Mouse (Mus musculus) myocyte (in vitro differentiated cells): ENCODE measurements at regions not wholly inside any gene's neighbourhood (a gene's known extent, or its start where the extent isn't known, plus 50 kb on each side); places are given as distances from the start of the nearest gene placed in this dataset.

Source experiments
- H3K27me3 ChIP-seq: one replicate; pipeline ENCODE4 v1.6.1; 2011; ENCODE audit not compliant: control insufficient read depth, insufficient read depth, insufficient read length
- H3K36me3 ChIP-seq: one replicate; pipeline ENCODE4 v1.6.1; 2011; ENCODE audit not compliant: control insufficient read depth, insufficient read depth
- H3K4me2 ChIP-seq: one replicate; pipeline ENCODE4 v1.6.1; 2011; ENCODE audit warnings: low read depth, control low read depth
- H3K4me3 ChIP-seq: one replicate; pipeline ENCODE4 v1.5.1; 2011; ENCODE audit warnings: mild to moderate bottlenecking, control low read depth, moderate library complexity
- H3K79me2 ChIP-seq: one replicate; pipeline ENCODE4 v1.6.1; 2011; ENCODE audit not compliant: control insufficient read depth, insufficient read depth
- H3ac ChIP-seq: one replicate; pipeline ENCODE4 v1.6.1; 2011; ENCODE audit not compliant: control insufficient read depth, insufficient read length
- CEBPB ChIP-seq: IDR thresholded peaks from 2 replicates; pipeline ENCODE4 v1.6.1; 2011; ENCODE audit warnings: mild to moderate bottlenecking, moderate library complexity; ENCODE audit not compliant: poor library complexity, insufficient read depth, severe bottlenecking
- E2F4 ChIP-seq: IDR thresholded peaks from one replicate; pipeline ENCODE4 v1.6.1; 2011; ENCODE audit warnings: mild to moderate bottlenecking, control low read depth, moderate library complexity; ENCODE audit not compliant: insufficient read depth
- MAX ChIP-seq: IDR thresholded peaks from one replicate; pipeline ENCODE4 v1.6.1; 2011; ENCODE audit warnings: low read depth, mild to moderate bottlenecking, control low read depth
- MYOD1 ChIP-seq, 3 experiments: IDR thresholded peaks; one replicate each; pipeline ENCODE4 v1.6.1; 2011; ENCODE audit warnings: control low read depth in 2 of 3, low read depth in 2 of 3, mild to moderate bottlenecking in 2 of 3, moderate library complexity in 1 of 3; ENCODE audit not compliant: insufficient read length in 2 of 3, control insufficient read depth in 1 of 3
- MYOG ChIP-seq, 3 experiments: IDR thresholded peaks; one replicate each; pipeline ENCODE4 v1.6.1; 2011; ENCODE audit warnings: control low read depth in 2 of 3, low read depth in 2 of 3, mild to moderate bottlenecking in 2 of 3; ENCODE audit not compliant: insufficient read length in 2 of 3, control insufficient read depth in 1 of 3, insufficient read depth in 1 of 3
- POLR2A ChIP-seq: IDR thresholded peaks from one replicate; pipeline ENCODE4 v1.6.1; 2011; ENCODE audit warnings: low read depth, mild to moderate bottlenecking, control low read depth, moderate library complexity; ENCODE audit not compliant: insufficient read length
- POLR2AphosphoS2 ChIP-seq: IDR thresholded peaks from one replicate; pipeline ENCODE4 v1.6.1; 2011; ENCODE audit warnings: low read depth, control low read depth; ENCODE audit not compliant: insufficient read length
- REST ChIP-seq: IDR thresholded peaks from one replicate; pipeline ENCODE4 v1.6.1; 2011; ENCODE audit warnings: mild to moderate bottlenecking, control low read depth, moderate library complexity; ENCODE audit not compliant: insufficient read depth, insufficient read length
- SRF ChIP-seq: IDR thresholded peaks from one replicate; pipeline ENCODE4 v1.6.1; 2011; ENCODE audit warnings: low read depth; ENCODE audit not compliant: control insufficient read depth, insufficient read length
- TCF12 ChIP-seq: IDR thresholded peaks from one replicate; pipeline ENCODE4 v1.6.1; 2011; ENCODE audit warnings: mild to moderate bottlenecking, control low read depth; ENCODE audit not compliant: poor library complexity, insufficient read depth, severe bottlenecking
- TCF3 ChIP-seq: IDR thresholded peaks from one replicate; pipeline ENCODE4 v1.6.1; 2011; ENCODE audit warnings: low read depth, control low read depth; ENCODE audit not compliant: insufficient read length
- USF1 ChIP-seq: IDR thresholded peaks from one replicate; pipeline ENCODE4 v1.6.1; 2011; ENCODE audit warnings: low read depth, mild to moderate bottlenecking, control low read depth, moderate library complexity

- TF ChIP-seq CEBPB, result peak; percentile 81
- TF ChIP-seq SRF, result no peak
- no peak overlapping the region for H3K4me3 ChIP-seq
- no peaks in the 10 kb centered on the region for H3K79me2 ChIP-seq
- H3K4me2 ChIP-seq, result no peak overlapping the region
- H3K27me3 ChIP-seq, result no peaks in the 10 kb centered on the region
- H3K36me3 ChIP-seq, result no peaks in the 10 kb centered on the region
- no peak overlapping the region for H3ac ChIP-seq
Observed at GRCm38 (mm10) chr10:99441014-99441413, 178.0 kb downstream of the Dusp6 start.

- no peaks in the 10 kb centered on the region for H3K79me2 ChIP-seq
- H3K27me3 ChIP-seq, result no peaks in the 10 kb centered on the region
- H3K4me3 ChIP-seq, result no peak overlapping the region
- H3ac ChIP-seq, result no peak overlapping the region
- H3K36me3 ChIP-seq, result no peaks in the 10 kb centered on the region
- no peak overlapping the region for H3K4me2 ChIP-seq
- TF ChIP-seq TCF3, result no peak
- TF ChIP-seq USF1, result no peak
- no peak for TF ChIP-seq E2F4
Observed at GRCm38 (mm10) chr10:99441931-99442330, 178.9 kb downstream of the Dusp6 start.

- TF ChIP-seq MAX, result no peak
- no peak for TF ChIP-seq POLR2AphosphoS2
- TF ChIP-seq MYOG (IDR thresholded peaks at IDR 0.05; ENCODE audit: control insufficient read depth in 1 of 3, insufficient read depth in 1 of 3, insufficient read length in 2 of 3, low read depth in 2 of 3), result no peak
- TF ChIP-seq REST, result no peak
- TF ChIP-seq CEBPB, result no peak
- no peak for TF ChIP-seq SRF
- TF ChIP-seq POLR2A, result no peak
- no peak for TF ChIP-seq TCF12
- TF ChIP-seq E2F4, result no peak
- TF ChIP-seq USF1, result no peak
- no peak for TF ChIP-seq MYOD1 (IDR thresholded peaks at IDR 0.05; ENCODE audit: control insufficient read depth in 1 of 3, insufficient read length in 2 of 3, low read depth in 2 of 3)
- no peak for TF ChIP-seq TCF3
Observed at GRCm38 (mm10) chr10:99443453-99444170, 180.6 kb downstream of the Dusp6 start.

GRCm38 (mm10) chr10:99450714-99451625 is 187.9 kb downstream of the Dusp6 start:
- Histone ChIP-seq H3ac (no peak overlapping the region), H3K4me3 (no peak overlapping the region), H3K36me3 (no peaks in the 10 kb centered on the region), H3K27me3 (no peaks in the 10 kb centered on the region), H3K4me2 (no peak overlapping the region), H3K79me2 (no peaks in the 10 kb centered on the region)
- TF ChIP-seq MYOG (IDR thresholded peaks at IDR 0.05; ENCODE audit: control insufficient read depth in 1 of 3, insufficient read depth in 1 of 3, insufficient read length in 2 of 3, low read depth in 2 of 3) (no peak), REST (no peak)

More at GRCm38 (mm10) chr10:99443453-99444170, 180.6 kb downstream of the Dusp6 start:
- no peaks in the 10 kb centered on the region for H3K27me3 ChIP-seq
- H3K36me3 ChIP-seq, result no peaks in the 10 kb centered on the region
- H3K79me2 ChIP-seq, result no peaks in the 10 kb centered on the region
- no peak overlapping the region for H3K4me3 ChIP-seq
- no peak overlapping the region for H3K4me2 ChIP-seq
- H3ac ChIP-seq, result no peak overlapping the region

GRCm38 (mm10) chr10:99451639-99452417 is 188.8 kb downstream of the Dusp6 start:
- Histone ChIP-seq H3K4me2 (peak overlapping the region; percentile 10), H3K27me3 (no peaks in the 10 kb centered on the region), H3ac (no peak overlapping the region), H3K79me2 (no peaks in the 10 kb centered on the region), H3K36me3 (no peaks in the 10 kb centered on the region), H3K4me3 (no peak overlapping the region)
- TF ChIP-seq SRF (no peak), REST (no peak), USF1 (no peak), POLR2AphosphoS2 (no peak), MYOD1 (IDR thresholded peaks at IDR 0.05; ENCODE audit: control insufficient read depth in 1 of 3, insufficient read length in 2 of 3, low read depth in 2 of 3) (no peak), MYOG (IDR thresholded peaks at IDR 0.05; ENCODE audit: control insufficient read depth in 1 of 3, insufficient read depth in 1 of 3, insufficient read length in 2 of 3, low read depth in 2 of 3) (no peak), CEBPB (no peak), POLR2A (no peak), TCF3 (no peak), MAX (no peak)
